Mouse (Mus musculus) heart, postnatal 0 days (tissue): ENCODE data around the gene Gm28845.

Experiments used
- CTCF ChIP-seq: IDR thresholded peaks from 2 replicates; pipeline ENCODE4 v1.5.1; 2016; ENCODE audit warnings: antibody characterized with exemption, control low read depth, low read depth
- EP300 ChIP-seq: IDR thresholded peaks from 2 replicates; pipeline ENCODE4 v1.6.1; 2016; ENCODE audit warnings: antibody characterized with exemption, low read depth

GRCm38 (mm10) chr1:65113536-65114172 is 5.7 kb downstream of the Gm28845 start:
- TF ChIP-seq CTCF: no peak
- TF ChIP-seq EP300: no peak
